Mouse (Mus musculus): Measurements from ENCODE around the gene M1ap. TPM values are rescaled to one million over a fixed set of nuclear protein-coding genes. Genes with fewer than 3 reads are reported as not detected.

The M1ap gene
- polyA plus RNA-seq, 2 experiments = 9.4 to 14.4 TPM

GRCm38 (mm10) chr6:83019044-83019443, 72.3 kb downstream of the M1ap start:
- DNase-seq (ENCODE audit: low read depth in 3 of 3, low spot score in 3 of 3) = no peak
- no peak overlapping the region for H3K4me3 ChIP-seq (ENCODE audit: insufficient read depth in 1 of 2, low read depth in 2 of 2, low read length in 2 of 2)
- TF ChIP-seq EP300 (IDR thresholded peaks at IDR 0.05; ENCODE audit: low read depth) = no peak
- TF ChIP-seq CTCF (IDR thresholded peaks at IDR 0.05; ENCODE audit: low read depth) = no peak
- no peak for ATAC-seq (ENCODE audit: insufficient read depth)
- H3K4me1 ChIP-seq (replicated peaks; ENCODE audit: control insufficient read depth in 2 of 2, insufficient read depth in 2 of 2, low read length in 1 of 2) = peaks cover 80 to 84% of the 10 kb centered on the region in 2 experiments
- no peaks in the 10 kb centered on the region for H3K27me3 ChIP-seq (ENCODE audit: control insufficient read depth, insufficient read depth, low read length)
- whole genome bisulfite sequencing (ENCODE audit: insufficient replicate concordance) = 61% methylated on average over 3 of the region's 3 CpGs
- no peak overlapping the region for H3K4me2 ChIP-seq (ENCODE audit: low read depth)
- H3K9me3 ChIP-seq (ENCODE audit: control insufficient read depth, low read length) = no peaks in the 10 kb centered on the region
- H3K36me3 ChIP-seq (replicated peaks; ENCODE audit: control insufficient read depth, insufficient read depth, low read depth) = no peaks in the 10 kb centered on the region
- no peak overlapping the region for H3K9ac ChIP-seq (replicated peaks)
- H3K27ac ChIP-seq = peak overlapping the region; percentile 84

- Histone ChIP-seq H3K27ac (peak overlapping the region; percentile 84), H3K4me1 (replicated peaks; ENCODE audit: control insufficient read depth in 2 of 2, insufficient read depth in 2 of 2, low read length in 1 of 2) (peaks cover 79 to 86% of the 10 kb centered on the region in 2 experiments), H3K4me2 (ENCODE audit: low read depth) (peak overlapping the region; percentile 54), H3K36me3 (replicated peaks; ENCODE audit: control insufficient read depth, insufficient read depth, low read depth) (no peaks in the 10 kb centered on the region), H3K9me3 (ENCODE audit: control insufficient read depth, low read length) (no peaks in the 10 kb centered on the region), H3K9ac (replicated peaks) (peak overlapping the region; percentile 48), H3K4me3 (ENCODE audit: insufficient read depth in 1 of 2, low read depth in 2 of 2, low read length in 2 of 2) (0 out of 4 replicates have a peak overlapping the region, but pooled peaks of 1 of the 2 experiments have one; percentile 4), H3K27me3 (ENCODE audit: control insufficient read depth, insufficient read depth, low read length) (no peaks in the 10 kb centered on the region)
- DNase-seq (ENCODE audit: low read depth in 3 of 3, low spot score in 3 of 3) = peak in 1 of 3 experiments; percentile 66
- peak; percentile 60 for ATAC-seq (ENCODE audit: insufficient read depth)
- 21% methylated on average over 6 of the region's 6 CpGs for WGBS (ENCODE audit: insufficient replicate concordance)
- peak; percentile 83 for TF ChIP-seq EP300 (IDR thresholded peaks at IDR 0.05; ENCODE audit: low read depth)
- TF ChIP-seq CTCF (IDR thresholded peaks at IDR 0.05; ENCODE audit: low read depth) = no peak
Measured at GRCm38 (mm10) chr6:83020121-83020520, 73.4 kb downstream of the M1ap start.

GRCm38 (mm10) chr6:83020836-83021593, 74.3 kb downstream of the M1ap start:
- ATAC-seq (ENCODE audit: insufficient read depth) (no peak), DNase-seq (ENCODE audit: low read depth in 3 of 3, low spot score in 3 of 3) (no peak)
- Histone ChIP-seq H3K9ac (replicated peaks) (0 out of 2 replicates have a peak overlapping the region, but pooled peaks have one; percentile 27), H3K4me3 (ENCODE audit: insufficient read depth in 1 of 2, low read depth in 2 of 2, low read length in 2 of 2) (no peak overlapping the region), H3K36me3 (replicated peaks; ENCODE audit: control insufficient read depth, insufficient read depth, low read depth) (no peaks in the 10 kb centered on the region), H3K4me2 (ENCODE audit: low read depth) (peak overlapping the region; percentile 54), H3K4me1 (replicated peaks; ENCODE audit: control insufficient read depth in 2 of 2, insufficient read depth in 2 of 2, low read length in 1 of 2) (peaks cover 70 to 80% of the 10 kb centered on the region in 2 experiments), H3K27me3 (ENCODE audit: control insufficient read depth, insufficient read depth, low read length) (no peaks in the 10 kb centered on the region), H3K27ac (peak overlapping the region; percentile 84), H3K9me3 (ENCODE audit: control insufficient read depth, low read length) (no peaks in the 10 kb centered on the region)
- 75% methylated on average over 4 of the region's 4 CpGs for whole genome bisulfite sequencing (ENCODE audit: insufficient replicate concordance)
- TF ChIP-seq EP300 (IDR thresholded peaks at IDR 0.05; ENCODE audit: low read depth) (no peak), CTCF (IDR thresholded peaks at IDR 0.05; ENCODE audit: low read depth) (no peak)

- 53% methylated on average over 9 of the region's 9 CpGs for WGBS (ENCODE audit: insufficient replicate concordance)
- no peak for TF ChIP-seq CTCF (IDR thresholded peaks at IDR 0.05; ENCODE audit: low read depth)
- TF ChIP-seq EP300 (IDR thresholded peaks at IDR 0.05; ENCODE audit: low read depth) = peak; percentile 69
- Histone ChIP-seq H3K4me1 (replicated peaks; ENCODE audit: control insufficient read depth in 2 of 2, insufficient read depth in 2 of 2, low read length in 1 of 2) (peaks cover 57 to 70% of the 10 kb centered on the region in 2 experiments), H3K4me3 (ENCODE audit: insufficient read depth in 1 of 2, low read depth in 2 of 2, low read length in 2 of 2) (no peak overlapping the region), H3K4me2 (ENCODE audit: low read depth) (peak overlapping the region; percentile 54), H3K9me3 (ENCODE audit: control insufficient read depth, low read length) (no peaks in the 10 kb centered on the region), H3K9ac (replicated peaks) (peak overlapping the region; percentile 59), H3K27ac (peak overlapping the region; percentile 84), H3K36me3 (replicated peaks; ENCODE audit: control insufficient read depth, insufficient read depth, low read depth) (no peaks in the 10 kb centered on the region), H3K27me3 (ENCODE audit: control insufficient read depth, insufficient read depth, low read length) (no peaks in the 10 kb centered on the region)
- ATAC-seq (ENCODE audit: insufficient read depth) (peak; percentile 82), DNase-seq (ENCODE audit: low read depth in 3 of 3, low spot score in 3 of 3) (peak in 2 of 3 experiments; percentile 52 to 56)
Measured at GRCm38 (mm10) chr6:83023008-83023407, 76.3 kb downstream of the M1ap start.

GRCm38 (mm10) chr6:83023786-83024185, 77.1 kb downstream of the M1ap start:
- no peaks in the 10 kb centered on the region for H3K36me3 ChIP-seq (replicated peaks; ENCODE audit: control insufficient read depth, insufficient read depth, low read depth)
- H3K27ac ChIP-seq = peak overlapping the region; percentile 84
- peaks cover 57 to 66% of the 10 kb centered on the region in 2 experiments for H3K4me1 ChIP-seq (replicated peaks; ENCODE audit: control insufficient read depth in 2 of 2, insufficient read depth in 2 of 2, low read length in 1 of 2)
- H3K4me2 ChIP-seq (ENCODE audit: low read depth) = no peak overlapping the region
- H3K4me3 ChIP-seq (ENCODE audit: insufficient read depth in 1 of 2, low read depth in 2 of 2, low read length in 2 of 2) = no peak overlapping the region
- TF ChIP-seq EP300 (IDR thresholded peaks at IDR 0.05; ENCODE audit: low read depth) (no peak), CTCF (IDR thresholded peaks at IDR 0.05; ENCODE audit: low read depth) (no peak)
- H3K9ac ChIP-seq (replicated peaks) = no peak overlapping the region
- ATAC-seq (ENCODE audit: insufficient read depth) = no peak
- H3K9me3 ChIP-seq (ENCODE audit: control insufficient read depth, low read length) = no peaks in the 10 kb centered on the region
- no peak for DNase-seq (ENCODE audit: low read depth in 3 of 3, low spot score in 3 of 3)
- no peaks in the 10 kb centered on the region for H3K27me3 ChIP-seq (ENCODE audit: control insufficient read depth, insufficient read depth, low read length)
- WGBS (ENCODE audit: insufficient replicate concordance) = 87% methylated on average over 2 of the region's 2 CpGs
